Mouse (Mus musculus) liver, embryonic 14.5 days (tissue): Measurements from ENCODE around the gene Ttc38.

Experiments used
- CTCF ChIP-seq: IDR thresholded peaks from 2 replicates; pipeline ENCODE4 v1.5.1; 2016; ENCODE audit warnings: antibody characterized with exemption, low read depth, control low read depth
- EP300 ChIP-seq: IDR thresholded peaks from 2 replicates; pipeline ENCODE4 v1.6.1; 2016; ENCODE audit warnings: antibody characterized with exemption, low read depth

GRCm38 (mm10) chr15:85896284-85896683 lies 64.2 kb downstream of the Ttc38 start:
- TF ChIP-seq CTCF (peak; percentile 93), EP300 (no peak)
